Mouse (Mus musculus) thymus, adult 2 months (tissue): ENCODE measurements around the gene Rps26. TPM values are rescaled to one million over a fixed set of nuclear protein-coding genes. Genes with fewer than 3 reads are reported as not detected.

Experiments
- DNase-seq: peaks from one replicate; pipeline ENCODE4 v3.0.0; 2021
- H3K27ac ChIP-seq: fragments of 200-500 bp; 2 replicates; pipeline ENCODE4 v1.5.1; 2012; ENCODE audit warnings: low read length, control low read depth; ENCODE audit not compliant: control insufficient read depth, insufficient read depth
- H3K27me3 ChIP-seq: fragments of 200-500 bp; 2 replicates; pipeline ENCODE4 v1.6.1; 2012; ENCODE audit warnings: mild to moderate bottlenecking, low read length, moderate library complexity, mixed read lengths; ENCODE audit not compliant: control insufficient read depth, insufficient read depth
- H3K36me3 ChIP-seq: fragments of 200-500 bp; 2 replicates; pipeline ENCODE4 v1.6.1; 2012; ENCODE audit warnings: mild to moderate bottlenecking, low read length, moderate library complexity; ENCODE audit not compliant: control insufficient read depth, insufficient read depth
- H3K4me1 ChIP-seq: fragments of 200-500 bp; replicated peaks from 2 replicates; pipeline ENCODE4 v1.6.1; 2012; ENCODE audit warnings: low read length; ENCODE audit not compliant: control insufficient read depth, insufficient read depth
- H3K4me3 ChIP-seq: fragments of 200-500 bp; 2 replicates; pipeline ENCODE4 v1.5.1; 2012; ENCODE audit warnings: mild to moderate bottlenecking, low read length, control low read depth, moderate library complexity; ENCODE audit not compliant: control insufficient read depth, insufficient read depth
- CTCF ChIP-seq: fragments of 200-500 bp; IDR thresholded peaks from 2 replicates; pipeline ENCODE4 v1.5.1; 2012; ENCODE audit warnings: mild to moderate bottlenecking, control low read depth, low read length, moderate library complexity, borderline replicate concordance; ENCODE audit not compliant: control insufficient read depth, poor library complexity, insufficient read depth; ENCODE audit errors: extremely low read depth
- POLR2A ChIP-seq: fragments of 200-500 bp; IDR thresholded peaks from 2 replicates; pipeline ENCODE4 v1.6.1; 2012; ENCODE audit warnings: mild to moderate bottlenecking, low read length, control low read depth, moderate library complexity; ENCODE audit not compliant: control insufficient read depth, poor library complexity, insufficient read depth; ENCODE audit errors: extremely low read depth
- WGBS: fragments of 180-500 bp; shearing (Covaris S2); methylation state at CpG from one replicate; pipeline ENCODE4 v1.1.7; 2018; 5-methylcytosine and 5-hydroxymethylcytosine counted together
- polyA plus RNA-seq: library from polyadenylated mRNA; depleted of rRNA; stranded (reverse); fragments of >200 nt; gene quantifications from 2 replicates; pipeline ENCODE4 v1.2.3, GENCODE M21; 2012

The Rps26 gene
- polyA plus RNA-seq, 1 experiment, result 1,135 TPM

GRCm38 (mm10) chr10:128589464-128590192 is 36.9 kb downstream of the Rps26 start, which contains the start of gene Erbb3:
Erbb3 (minus strand) TSS chr10:128589652.
- Histone ChIP-seq H3K27ac (no peak within 1 kb of the TSS), H3K36me3 (no peaks in the 10 kb centered on the region), H3K4me3 (peak within 1 kb of the TSS; percentile 63), H3K4me1 (peaks cover 38% of the 10 kb centered on the region), H3K27me3 (peaks cover 2% of the 10 kb centered on the region; the same call in 1 of the 2 replicates)
- no peak for TF ChIP-seq CTCF
- TF ChIP-seq POLR2A, result no peak
- under 1% methylated on average over 43 of the region's 43 CpGs for WGBS
- DNase-seq, result peak; percentile 39

GRCm38 (mm10) chr10:128588775-128589463 is 37.6 kb downstream of the Rps26 start:
- no peaks in the 10 kb centered on the region for H3K36me3 ChIP-seq
- 20% methylated on average over 23 of the region's 23 CpGs for WGBS
- TF ChIP-seq POLR2A (no peak), CTCF (0 out of 2 replicates have a peak, but pooled peaks have one; percentile 2)
- no peak for DNase-seq
- H3K27me3 ChIP-seq, result peaks cover 2% of the 10 kb centered on the region; the same call in 1 of the 2 replicates
- no peak overlapping the region for H3K27ac ChIP-seq
- H3K4me1 ChIP-seq, result peaks cover 46% of the 10 kb centered on the region
- H3K4me3 ChIP-seq, result peak overlapping the region; percentile 63

GRCm38 (mm10) chr10:128588136-128588535 is 38.4 kb downstream of the Rps26 start:
- Histone ChIP-seq H3K27ac (no peak overlapping the region), H3K4me3 (no peak overlapping the region), H3K36me3 (no peaks in the 10 kb centered on the region), H3K4me1 (peaks cover 46% of the 10 kb centered on the region), H3K27me3 (peaks cover 2% of the 10 kb centered on the region; the same call in 1 of the 2 replicates)
- TF ChIP-seq POLR2A (no peak), CTCF (no peak)
- WGBS, result 72% methylated on average over 1 of the region's 1 CpGs
- DNase-seq, result no peak

GRCm38 (mm10) chr10:128587697-128588096 is 38.9 kb downstream of the Rps26 start:
- peak overlapping the region; percentile 31; the same call in 1 of the 2 replicates for H3K27ac ChIP-seq
- peaks cover 46% of the 10 kb centered on the region for H3K4me1 ChIP-seq
- WGBS, result 33% methylated on average over 8 of the region's 8 CpGs
- no peak overlapping the region for H3K4me3 ChIP-seq
- peaks cover 2% of the 10 kb centered on the region; the same call in 1 of the 2 replicates for H3K27me3 ChIP-seq
- TF ChIP-seq POLR2A, result no peak
- TF ChIP-seq CTCF, result no peak; the same call in 1 of the 2 replicates
- no peaks in the 10 kb centered on the region for H3K36me3 ChIP-seq
- DNase-seq, result no peak

GRCm38 (mm10) chr10:128587120-128587519 is 39.4 kb downstream of the Rps26 start:
- H3K36me3 ChIP-seq, result no peaks in the 10 kb centered on the region
- 4% methylated on average over 4 of the region's 4 CpGs for WGBS
- TF ChIP-seq CTCF (no peak), POLR2A (no peak)
- no peak overlapping the region for H3K4me3 ChIP-seq
- peak; percentile 53 for DNase-seq
- peaks cover 46% of the 10 kb centered on the region for H3K4me1 ChIP-seq
- peak overlapping the region; percentile 31; the same call in 1 of the 2 replicates for H3K27ac ChIP-seq
- H3K27me3 ChIP-seq, result peaks cover 2% of the 10 kb centered on the region; the same call in 1 of the 2 replicates

GRCm38 (mm10) chr10:128586546-128586945 is 40.0 kb downstream of the Rps26 start:
- Histone ChIP-seq H3K4me3 (no peak overlapping the region), H3K36me3 (no peaks in the 10 kb centered on the region)
- 72% methylated on average over 1 of the region's 1 CpGs for WGBS

More at GRCm38 (mm10) chr10:128586546-128586945, 40.0 kb downstream of the Rps26 start:
- Histone ChIP-seq H3K27me3 (peaks cover 2% of the 10 kb centered on the region; the same call in 1 of the 2 replicates), H3K4me1 (peaks cover 46% of the 10 kb centered on the region), H3K27ac (no peak overlapping the region)
- no peak for DNase-seq
- TF ChIP-seq POLR2A (no peak), CTCF (no peak)
